Mouse (Mus musculus) limb, embryonic 14.5 days (tissue): ENCODE measurements around the gene Lhfpl2. TPM values are rescaled to one million over a fixed set of nuclear protein-coding genes. Genes with fewer than 3 reads are reported as not detected.

Experiments
- ATAC-seq: fragments of 200-750 bp; cut with Nextera tagmentation; 2 replicates; pipeline ENCODE4 v1.8.0; 2017; ENCODE audit warnings: low read depth, moderate number of reproducible peaks, moderate TSS enrichment; ENCODE audit not compliant: low FRiP score
- DNase-seq: peaks from one replicate; pipeline ENCODE4 v3.0.0-alpha.2; 2015; ENCODE audit warnings: low spot score
- H3K27ac ChIP-seq: fragments of 300-500 bp; sonication (generic); replicated peaks from 2 replicates; pipeline ENCODE4 v1.5.1; 2014; ENCODE audit warnings: low read depth, mild to moderate bottlenecking, low read length, moderate library complexity, mixed read lengths
- H3K27me3 ChIP-seq: fragments of 300-500 bp; sonication (generic); 2 replicates; pipeline ENCODE4 v1.6.1; 2014; ENCODE audit warnings: low read length, mixed read lengths; ENCODE audit not compliant: control insufficient read depth, insufficient read depth
- H3K36me3 ChIP-seq: fragments of 300-500 bp; sonication (generic); 2 replicates; pipeline ENCODE4 v1.6.1; 2014; ENCODE audit warnings: mild to moderate bottlenecking, low read length, moderate library complexity, mixed read lengths; ENCODE audit not compliant: control insufficient read depth, insufficient read depth
- H3K4me1 ChIP-seq: fragments of 300-500 bp; sonication (generic); 2 replicates; pipeline ENCODE4 v1.6.1; 2014; ENCODE audit warnings: antibody characterized with exemption, low read length, mixed read lengths; ENCODE audit not compliant: control insufficient read depth, insufficient read depth
- H3K4me2 ChIP-seq: fragments of 300-500 bp; sonication (generic); replicated peaks from 2 replicates; pipeline ENCODE4 v1.6.1; 2014; ENCODE audit warnings: low read depth, mild to moderate bottlenecking, low read length, moderate library complexity; ENCODE audit not compliant: severe bottlenecking
- H3K4me3 ChIP-seq: fragments of 300-500 bp; sonication (generic); replicated peaks from 2 replicates; pipeline ENCODE4 v1.5.1; 2014; ENCODE audit warnings: low read length
- H3K9ac ChIP-seq: fragments of 300-500 bp; sonication (generic); 2 replicates; pipeline ENCODE4 v1.6.1; 2014; ENCODE audit warnings: mild to moderate bottlenecking, low read depth, low read length, moderate library complexity; ENCODE audit not compliant: severe bottlenecking
- H3K9me3 ChIP-seq: fragments of 300-500 bp; sonication (generic); 2 replicates; pipeline ENCODE4 v1.6.1; 2016; ENCODE audit warnings: low read length; ENCODE audit not compliant: control insufficient read depth
- POLR2A ChIP-seq: fragments of 200-500 bp; IDR thresholded peaks from 2 replicates; pipeline ENCODE4 v1.8.0; 2012; ENCODE audit warnings: inconsistent platforms, mild to moderate bottlenecking, moderate library complexity, borderline replicate concordance; ENCODE audit not compliant: insufficient read depth, insufficient read length; ENCODE audit errors: extremely low read depth
- WGBS: fragments of 180-500 bp; shearing (Covaris S2); extraction: QIAGEN DNeasy Blood & Tissue Kit; methylation state at CpG from one replicate; pipeline ENCODE4 v1.1.7; 2014; 5-methylcytosine and 5-hydroxymethylcytosine counted together
- polyA plus RNA-seq, 2 experiments: library from polyadenylated mRNA; depleted of rRNA in 1 of 2; stranded (reverse) in 1 of 2; unstranded in 1 of 2; fragments of >200 nt; fragmentation: Nextera tagmentation in 1 of 2; extraction: Ambion mirVana in 1 of 2; gene quantifications; 2 replicates each; pipeline versions ENCODE4 v1.2.1 to v1.2.3; 2012 to 2014

Gene Lhfpl2
- polyA plus RNA-seq, 2 experiments, result 60.5 to 69.4 TPM

DNA sequence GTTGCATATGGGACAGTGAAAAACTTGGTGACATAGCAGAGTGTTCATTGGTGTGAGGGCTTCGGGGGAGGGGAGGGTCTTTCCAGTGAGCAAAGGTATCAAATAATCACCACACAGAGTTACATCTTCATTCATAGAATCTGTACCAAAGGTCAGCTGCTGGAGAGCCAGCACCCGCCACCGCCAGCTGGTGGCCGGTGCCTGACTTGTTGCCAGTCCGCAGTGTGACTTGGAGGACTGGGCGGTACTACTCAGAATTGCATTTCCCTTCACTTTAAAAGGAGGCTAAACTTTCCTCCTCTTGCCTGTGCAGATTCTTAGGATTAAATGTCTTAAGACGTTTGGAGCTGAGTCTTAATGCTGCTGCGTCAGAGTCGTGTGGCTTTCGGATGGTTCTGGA is 59.9 kb downstream of the Lhfpl2 start:
- H3K4me3 ChIP-seq, result no peak overlapping the region
- WGBS, result 87% methylated on average over 10 of the region's 10 CpGs
- H3K4me2 ChIP-seq, result no peak overlapping the region
- DNase-seq, result no peak
- H3K4me1 ChIP-seq, result peaks cover 18% of the 10 kb centered on the region
- ATAC-seq, result no peak
- no peak for TF ChIP-seq POLR2A
- H3K27ac ChIP-seq, result no peak overlapping the region
- H3K27me3 ChIP-seq, result no peaks in the 10 kb centered on the region
- H3K9me3 ChIP-seq, result no peaks in the 10 kb centered on the region; the same call in 1 of the 2 replicates
- no peak overlapping the region for H3K9ac ChIP-seq
- H3K36me3 ChIP-seq, result no peaks in the 10 kb centered on the region; the same call in none of the 2 replicates

DNA sequence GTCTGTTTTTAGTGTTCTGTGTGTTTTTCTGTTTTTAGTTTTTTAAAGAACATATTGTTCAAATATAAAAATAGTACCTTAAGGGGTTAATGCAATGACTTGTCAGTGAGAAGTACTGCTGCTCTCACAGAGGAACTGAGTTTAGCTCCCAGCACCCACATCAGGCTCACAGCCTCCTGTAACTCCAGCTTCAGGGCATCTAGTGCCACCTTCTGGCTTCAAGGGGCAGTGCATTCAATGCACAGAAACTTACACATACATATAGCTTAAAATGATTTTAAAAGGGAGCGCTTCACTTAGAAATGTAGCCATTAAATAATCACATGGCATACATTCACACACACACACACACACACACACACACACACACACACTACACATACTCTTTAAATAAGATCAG is 60.5 kb downstream of the Lhfpl2 start:
- no peaks in the 10 kb centered on the region; the same call in 1 of the 2 replicates for H3K9me3 ChIP-seq
- WGBS, result 100% methylated on average over 1 of the region's 1 CpGs
- H3K4me1 ChIP-seq, result peaks cover 23% of the 10 kb centered on the region
- no peak overlapping the region for H3K27ac ChIP-seq
- no peak for TF ChIP-seq POLR2A
- ATAC-seq (no peak), DNase-seq (no peak)
- H3K36me3 ChIP-seq, result no peaks in the 10 kb centered on the region; the same call in none of the 2 replicates
- H3K4me3 ChIP-seq, result no peak overlapping the region
- H3K27me3 ChIP-seq, result no peaks in the 10 kb centered on the region
- H3K9ac ChIP-seq, result no peak overlapping the region
- no peak overlapping the region for H3K4me2 ChIP-seq

DNA sequence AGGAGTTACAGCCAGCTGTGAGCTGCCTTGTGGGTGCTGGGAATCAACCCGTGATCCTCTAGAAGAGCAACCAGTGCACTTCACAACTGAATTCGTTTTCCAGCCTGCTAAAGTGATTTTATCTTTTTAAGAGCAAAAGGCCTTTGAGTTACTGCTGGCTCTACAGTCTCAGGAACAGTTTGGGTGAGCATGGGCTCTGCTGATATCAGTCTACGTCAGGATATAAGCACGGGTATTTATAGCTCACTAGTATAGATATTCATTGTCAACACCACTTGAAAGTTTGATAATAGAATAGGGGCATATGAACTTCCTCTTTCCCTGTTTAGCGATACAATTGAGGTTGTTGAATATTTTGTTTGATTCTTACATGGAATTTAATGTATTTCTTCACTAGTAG is 61.7 kb downstream of the Lhfpl2 start:
- no peak for TF ChIP-seq POLR2A

DNA sequence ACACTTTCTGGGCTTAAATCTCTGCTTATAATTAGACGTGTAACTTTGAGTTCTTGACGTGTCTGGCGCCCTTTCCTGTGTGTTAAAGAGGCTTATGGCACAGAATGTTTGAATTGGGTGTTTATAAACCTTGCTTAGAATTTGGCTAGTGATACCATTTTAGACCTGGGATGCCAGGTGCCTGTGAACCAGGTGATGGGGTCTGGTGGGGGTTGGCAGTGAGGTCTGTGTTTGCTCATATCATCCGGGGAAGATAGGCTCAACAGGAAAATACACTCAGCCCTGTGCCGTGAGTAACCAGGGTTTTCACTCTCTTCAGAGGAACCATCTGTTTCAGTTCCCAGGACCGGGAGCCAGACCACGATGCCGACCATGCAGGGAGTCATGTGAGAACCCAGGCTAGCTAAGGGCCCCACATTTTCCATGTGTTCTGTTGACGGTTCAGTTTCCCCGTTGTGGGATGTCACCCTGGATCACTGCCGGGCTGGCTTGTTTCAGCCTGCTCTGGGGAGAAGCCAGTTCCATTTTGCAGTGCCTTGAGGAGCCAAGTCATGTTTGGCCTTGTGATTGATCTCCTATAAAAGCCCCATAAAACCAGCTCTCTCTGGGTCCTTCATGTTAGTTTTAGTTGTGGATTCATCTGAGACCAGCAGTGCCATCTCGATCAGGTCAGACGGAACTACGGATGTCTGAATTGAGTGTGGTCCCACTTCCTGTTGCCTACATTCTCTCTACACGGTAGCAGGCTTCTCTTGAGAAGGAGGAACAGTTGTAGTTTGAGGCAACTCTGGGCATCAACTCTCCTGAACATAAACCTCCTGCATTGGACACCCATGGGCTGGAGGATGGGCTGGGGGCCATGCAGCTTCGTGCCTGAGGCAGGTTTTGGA is 65.4 kb downstream of the Lhfpl2 start:
- 65% methylated on average over 16 of the region's 16 CpGs for WGBS

More for the DNA sequence above, 61.7 kb downstream of the Lhfpl2 start:
- no peaks in the 10 kb centered on the region; the same call in 1 of the 2 replicates for H3K9me3 ChIP-seq
- WGBS, result 94% methylated on average over 5 of the region's 5 CpGs
- ATAC-seq, result no peak
- no peaks in the 10 kb centered on the region; the same call in none of the 2 replicates for H3K36me3 ChIP-seq
- H3K4me1 ChIP-seq, result peaks cover 23% of the 10 kb centered on the region
- no peak overlapping the region for H3K4me3 ChIP-seq
- no peaks in the 10 kb centered on the region for H3K27me3 ChIP-seq
- DNase-seq, result no peak
- H3K9ac ChIP-seq, result no peak overlapping the region
- no peak overlapping the region for H3K4me2 ChIP-seq
- no peak overlapping the region for H3K27ac ChIP-seq

DNA sequence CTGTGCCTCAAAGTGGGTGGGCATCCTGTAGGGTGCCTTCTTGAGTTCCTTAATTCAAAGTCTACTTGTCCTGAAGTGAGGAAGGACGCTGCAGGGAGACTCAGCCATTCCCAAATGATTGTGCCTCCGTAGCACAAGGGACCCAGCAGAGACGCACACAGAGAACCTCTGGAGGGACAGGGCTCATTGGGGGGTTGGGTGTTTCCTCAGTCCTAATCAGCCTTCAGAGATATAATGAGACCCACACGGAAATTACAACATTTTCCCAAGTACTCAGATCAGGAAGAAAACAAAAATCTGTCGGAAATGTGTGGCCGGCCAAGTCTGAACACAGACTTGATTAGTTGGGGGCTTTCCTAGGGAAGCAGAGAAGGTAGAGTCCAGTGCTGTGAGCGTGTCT is 72.8 kb downstream of the Lhfpl2 start:
- ATAC-seq, result no peak
- no peak for DNase-seq
- Histone ChIP-seq H3K36me3 (no peaks in the 10 kb centered on the region), H3K9ac (no peak overlapping the region), H3K4me2 (no peak overlapping the region), H3K9me3 (no peaks in the 10 kb centered on the region), H3K27ac (no peak overlapping the region), H3K27me3 (no peaks in the 10 kb centered on the region), H3K4me1 (peaks cover 36% of the 10 kb centered on the region), H3K4me3 (no peak overlapping the region)
- 42% methylated on average over 7 of the region's 7 CpGs for WGBS
- TF ChIP-seq POLR2A, result no peak

More for the DNA sequence above, 65.4 kb downstream of the Lhfpl2 start:
- TF ChIP-seq POLR2A, result no peak
- Histone ChIP-seq H3K9ac (no peak overlapping the region), H3K9me3 (no peaks in the 10 kb centered on the region; the same call in 1 of the 2 replicates), H3K4me2 (no peak overlapping the region), H3K27me3 (no peaks in the 10 kb centered on the region), H3K27ac (no peak overlapping the region), H3K4me3 (no peak overlapping the region), H3K4me1 (peaks cover 9% of the 10 kb centered on the region), H3K36me3 (no peaks in the 10 kb centered on the region; the same call in none of the 2 replicates)
- ATAC-seq, result 0 out of 2 replicates have a peak, but pooled peaks have one; percentile 7
- peak; percentile 40 for DNase-seq
